Mouse (Mus musculus) megakaryocyte, embryonic 14.5 days (primary cell): Measurements from ENCODE around the gene Neo1.

Experiments used
- FLI1 ChIP-seq: IDR thresholded peaks from 2 replicates; pipeline ENCODE4 v1.6.1; 2012; ENCODE audit warnings: low read length, inconsistent platforms, mixed read lengths
- GATA1 ChIP-seq: IDR thresholded peaks from 3 replicates; pipeline ENCODE4 v1.6.1; 2012; ENCODE audit warnings: mixed read lengths, low read length, inconsistent platforms, borderline replicate concordance

DNA sequence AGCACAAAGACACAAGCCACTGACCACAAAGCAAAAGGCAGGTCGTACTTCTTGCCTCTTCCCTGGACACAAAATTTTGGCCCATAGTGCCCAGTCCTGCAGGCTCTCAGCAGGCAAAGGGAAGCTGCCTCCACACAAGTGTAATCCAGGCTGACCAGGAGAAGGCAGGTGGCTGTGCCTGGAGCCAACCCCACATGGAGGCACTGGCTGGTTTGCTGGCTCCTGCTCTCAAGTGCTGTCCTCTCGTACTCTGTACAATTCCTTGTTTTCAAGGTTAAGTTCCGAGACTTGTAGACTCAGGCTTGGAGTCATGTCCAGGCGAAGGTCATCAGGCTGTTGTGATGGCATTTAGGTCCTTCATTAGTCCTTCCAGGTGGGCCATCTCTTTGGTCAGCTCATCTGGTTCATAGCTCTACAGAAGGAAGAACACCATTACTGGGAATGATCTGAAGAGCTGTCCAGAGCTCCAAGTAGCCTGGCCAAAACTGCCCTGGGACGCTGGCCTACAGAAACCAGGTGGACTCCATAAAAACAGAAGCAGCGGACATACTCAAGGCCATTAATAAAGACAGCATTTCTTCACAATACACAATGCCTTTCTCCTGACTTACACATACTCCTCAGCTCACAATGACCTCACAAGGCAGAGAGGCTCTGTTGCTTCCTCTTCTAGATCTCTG lies 159.2 kb downstream of the Neo1 start:
- TF ChIP-seq GATA1 (no peak), FLI1 (no peak)
